Mouse (Mus musculus): ENCODE measurements at regions not wholly inside any gene's neighbourhood (a gene's known extent, or its start where the extent isn't known, plus 50 kb on each side); places are given as distances from the start of the nearest gene placed in this dataset.

DNA sequence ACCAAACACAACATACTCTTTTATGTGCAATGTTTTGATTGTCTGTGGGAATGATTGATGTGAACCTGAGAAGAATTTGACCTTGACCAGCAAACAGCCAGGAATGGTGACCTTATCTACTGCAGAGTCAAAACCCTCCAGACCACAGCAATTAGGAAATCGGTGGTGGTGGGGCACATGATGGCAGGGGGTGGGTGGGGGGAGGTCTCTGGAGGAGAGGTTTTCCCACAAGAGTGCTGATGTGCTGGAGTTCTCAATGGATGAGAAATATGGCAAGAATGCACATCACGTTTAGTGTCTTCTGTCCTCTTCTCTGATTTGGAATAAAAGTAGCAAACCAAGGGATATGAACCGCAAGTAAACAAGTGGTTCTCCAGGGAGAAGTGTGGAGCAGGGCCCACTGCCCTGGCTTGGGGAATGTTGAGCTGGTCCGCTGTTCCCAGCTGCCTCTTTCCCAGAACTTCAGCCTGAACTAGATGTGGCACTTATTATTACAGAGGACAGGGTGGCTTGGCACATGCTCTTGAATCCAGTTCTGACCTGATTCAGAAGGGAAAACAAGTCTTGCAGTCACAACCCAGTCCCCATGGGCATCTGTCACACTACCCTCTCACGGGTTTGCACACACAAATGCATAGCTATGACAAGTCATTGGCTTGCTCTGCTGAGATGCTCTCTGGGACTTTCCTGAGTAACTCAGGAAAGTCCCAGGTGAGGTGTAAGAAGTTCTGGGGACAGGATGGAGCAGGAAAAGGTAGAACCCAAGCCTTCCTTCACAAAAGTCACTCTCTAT is 170.9 kb upstream of the Gmds start:
- WGBS, result 69% methylated on average over 5 of the region's 5 CpGs
- no peak overlapping the region for H3K4me3 ChIP-seq (ENCODE audit: insufficient read depth, low read depth, low read length)
- no peaks in the 10 kb centered on the region for H3K79me2 ChIP-seq (ENCODE audit: control insufficient read depth, insufficient read depth, low read length)
- DNase-seq (ENCODE audit: extremely low read depth, low read depth, low spot score), result no peak
- no peak overlapping the region for H3K9ac ChIP-seq (ENCODE audit: low read depth, low read length)
- no peaks in the 10 kb centered on the region for H3K36me3 ChIP-seq (ENCODE audit: control insufficient read depth, insufficient read depth, low read length)
- H3K4me1 ChIP-seq (ENCODE audit: control insufficient read depth, insufficient read depth, low read length), result no peaks in the 10 kb centered on the region
- no peaks in the 10 kb centered on the region for H3K27me3 ChIP-seq (ENCODE audit: control insufficient read depth, insufficient read depth, low read length)
- no peak for TF ChIP-seq CTCF (IDR thresholded peaks at IDR 0.05; ENCODE audit: low read depth, low read length)
- no peak overlapping the region for H3K27ac ChIP-seq (replicated peaks; ENCODE audit: insufficient read depth, low read depth, low read length)

GRCm38 (mm10) chr13:32508447-32508846 is 169.9 kb upstream of the Gmds start:
- DNase-seq (ENCODE audit: extremely low read depth, low read depth, low spot score), result no peak
- Histone ChIP-seq H3K36me3 (ENCODE audit: control insufficient read depth, insufficient read depth, low read length) (no peaks in the 10 kb centered on the region), H3K27ac (replicated peaks; ENCODE audit: insufficient read depth, low read depth, low read length) (no peak overlapping the region), H3K79me2 (ENCODE audit: control insufficient read depth, insufficient read depth, low read length) (no peaks in the 10 kb centered on the region), H3K27me3 (ENCODE audit: control insufficient read depth, insufficient read depth, low read length) (no peaks in the 10 kb centered on the region), H3K4me1 (ENCODE audit: control insufficient read depth, insufficient read depth, low read length) (no peaks in the 10 kb centered on the region), H3K9ac (ENCODE audit: low read depth, low read length) (no peak overlapping the region), H3K4me3 (ENCODE audit: insufficient read depth, low read depth, low read length) (no peak overlapping the region)
- WGBS, result 92% methylated on average over 3 of the region's 3 CpGs
- no peak for TF ChIP-seq CTCF (IDR thresholded peaks at IDR 0.05; ENCODE audit: low read depth, low read length)
- no peak for TF ChIP-seq POLR2A (IDR thresholded peaks at IDR 0.05; ENCODE audit: extremely low read depth, insufficient read depth, low read length)

DNA sequence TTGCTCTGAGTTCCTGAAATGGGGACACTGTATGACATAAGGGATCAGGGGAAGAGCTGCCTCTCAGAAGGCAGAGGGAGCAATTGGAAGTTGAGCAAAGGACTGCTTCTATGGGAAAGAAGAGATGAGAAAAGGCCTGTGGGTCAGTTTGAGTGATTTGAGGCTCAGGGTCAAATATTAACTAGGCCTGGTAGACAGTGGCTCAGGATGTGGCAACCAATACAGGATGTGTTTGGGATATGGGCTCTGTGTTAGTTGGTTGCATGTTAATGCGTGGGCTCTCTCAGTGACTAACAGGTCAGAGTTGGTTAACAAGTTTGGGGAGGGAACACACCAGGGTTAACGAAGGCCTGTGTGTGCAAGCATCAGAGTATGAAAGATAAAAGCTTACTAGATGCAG is 169.3 kb upstream of the Gmds start:
- Histone ChIP-seq H3K4me1 (ENCODE audit: control insufficient read depth, insufficient read depth, low read length) (no peaks in the 10 kb centered on the region), H3K27me3 (ENCODE audit: control insufficient read depth, insufficient read depth, low read length) (no peaks in the 10 kb centered on the region), H3K9ac (ENCODE audit: low read depth, low read length) (no peak overlapping the region), H3K79me2 (ENCODE audit: control insufficient read depth, insufficient read depth, low read length) (no peaks in the 10 kb centered on the region), H3K27ac (replicated peaks; ENCODE audit: insufficient read depth, low read depth, low read length) (no peak overlapping the region), H3K36me3 (ENCODE audit: control insufficient read depth, insufficient read depth, low read length) (no peaks in the 10 kb centered on the region), H3K4me3 (ENCODE audit: insufficient read depth, low read depth, low read length) (no peak overlapping the region)
- TF ChIP-seq CTCF (IDR thresholded peaks at IDR 0.05; ENCODE audit: low read depth, low read length) (no peak), POLR2A (IDR thresholded peaks at IDR 0.05; ENCODE audit: extremely low read depth, insufficient read depth, low read length) (no peak)
- DNase-seq (ENCODE audit: extremely low read depth, low read depth, low spot score), result peak; percentile 71
- 17% methylated on average over 2 of the region's 2 CpGs for WGBS

- Histone ChIP-seq H3K4me1 (ENCODE audit: control insufficient read depth, insufficient read depth, low read length) (peaks cover 18% of the 10 kb centered on the region), H3K79me2 (ENCODE audit: control insufficient read depth, insufficient read depth, low read length) (no peaks in the 10 kb centered on the region), H3K9ac (ENCODE audit: low read depth, low read length) (no peak overlapping the region), H3K36me3 (ENCODE audit: control insufficient read depth, insufficient read depth, low read length) (no peaks in the 10 kb centered on the region), H3K4me3 (ENCODE audit: insufficient read depth, low read depth, low read length) (no peak overlapping the region), H3K27me3 (ENCODE audit: control insufficient read depth, insufficient read depth, low read length) (no peaks in the 10 kb centered on the region), H3K27ac (replicated peaks; ENCODE audit: insufficient read depth, low read depth, low read length) (no peak overlapping the region)
- WGBS, result 28% methylated on average over 8 of the region's 8 CpGs
- peak; percentile 83 for DNase-seq (ENCODE audit: extremely low read depth, low read depth, low spot score)
- no peak for TF ChIP-seq CTCF (IDR thresholded peaks at IDR 0.05; ENCODE audit: low read depth, low read length)
These were observed 159.8 kb upstream of the Gmds start for GRCm38 (mm10) chr13:32498205-32498790.

DNA sequence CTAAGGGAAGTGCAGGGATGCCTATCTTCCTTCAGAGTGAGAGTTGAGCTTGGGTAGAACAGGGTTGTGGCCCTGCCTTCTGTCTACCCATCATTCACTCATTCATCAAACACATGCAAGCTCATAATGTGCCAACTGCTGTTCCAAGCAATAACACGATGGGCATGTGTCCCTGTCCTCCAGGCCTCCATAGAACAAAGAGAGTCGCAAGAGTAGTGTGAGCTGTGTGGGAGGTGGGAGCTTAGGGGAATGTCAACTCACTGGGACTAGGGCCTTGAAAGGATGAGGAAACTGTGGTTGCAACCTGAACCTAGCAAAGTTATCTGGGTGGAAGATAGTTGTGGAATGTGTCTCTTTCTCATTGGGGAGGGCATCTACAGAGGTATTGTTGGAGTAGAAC is 157.7 kb upstream of the Gmds start:
- Histone ChIP-seq H3K27ac (replicated peaks; ENCODE audit: insufficient read depth, low read depth, low read length) (no peak overlapping the region), H3K79me2 (ENCODE audit: control insufficient read depth, insufficient read depth, low read length) (no peaks in the 10 kb centered on the region), H3K36me3 (ENCODE audit: control insufficient read depth, insufficient read depth, low read length) (no peaks in the 10 kb centered on the region), H3K27me3 (ENCODE audit: control insufficient read depth, insufficient read depth, low read length) (no peaks in the 10 kb centered on the region), H3K4me1 (ENCODE audit: control insufficient read depth, insufficient read depth, low read length) (peaks cover 18% of the 10 kb centered on the region), H3K9ac (ENCODE audit: low read depth, low read length) (no peak overlapping the region), H3K4me3 (ENCODE audit: insufficient read depth, low read depth, low read length) (no peak overlapping the region)
- no peak for DNase-seq (ENCODE audit: extremely low read depth, low read depth, low spot score)
- no peak for TF ChIP-seq POLR2A (IDR thresholded peaks at IDR 0.05; ENCODE audit: extremely low read depth, insufficient read depth, low read length)
- no peak for TF ChIP-seq CTCF (IDR thresholded peaks at IDR 0.05; ENCODE audit: low read depth, low read length)
- 78% methylated on average over 2 of the region's 2 CpGs for WGBS

DNA sequence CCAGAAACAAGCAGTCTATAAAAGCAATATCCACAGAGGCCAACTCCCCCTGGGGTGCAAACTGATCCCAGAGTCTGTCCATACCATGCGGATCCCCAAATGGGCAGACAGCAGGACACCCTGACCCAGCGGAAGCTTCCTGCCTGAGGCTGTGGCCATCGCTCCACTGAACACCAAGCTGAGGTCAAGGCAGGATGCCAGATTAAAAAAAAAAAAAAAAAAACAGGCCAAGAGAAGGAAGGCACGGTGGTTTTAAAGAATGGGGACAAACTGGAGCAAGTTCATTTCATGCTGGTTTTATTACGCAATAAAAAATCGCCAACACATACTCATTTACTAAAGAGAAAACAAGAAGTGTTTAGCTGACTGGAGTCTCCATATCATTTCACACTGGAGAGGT is 156.5 kb upstream of the Gmds start:
- 7% methylated on average over 6 of the region's 6 CpGs for WGBS
- Histone ChIP-seq H3K9ac (ENCODE audit: low read depth, low read length) (no peak overlapping the region), H3K79me2 (ENCODE audit: control insufficient read depth, insufficient read depth, low read length) (no peaks in the 10 kb centered on the region), H3K4me3 (ENCODE audit: insufficient read depth, low read depth, low read length) (no peak overlapping the region), H3K4me1 (ENCODE audit: control insufficient read depth, insufficient read depth, low read length) (peaks cover 18% of the 10 kb centered on the region), H3K27ac (replicated peaks; ENCODE audit: insufficient read depth, low read depth, low read length) (no peak overlapping the region), H3K36me3 (ENCODE audit: control insufficient read depth, insufficient read depth, low read length) (no peaks in the 10 kb centered on the region), H3K27me3 (ENCODE audit: control insufficient read depth, insufficient read depth, low read length) (no peaks in the 10 kb centered on the region)
- peak; percentile 91 for DNase-seq (ENCODE audit: extremely low read depth, low read depth, low spot score)
- TF ChIP-seq CTCF (IDR thresholded peaks at IDR 0.05; ENCODE audit: low read depth, low read length) (no peak), POLR2A (IDR thresholded peaks at IDR 0.05; ENCODE audit: extremely low read depth, insufficient read depth, low read length) (no peak)
